Mouse (Mus musculus) CH12.LX (cell line): ENCODE results near the gene Chit1. TPM values are rescaled to one million over a fixed set of nuclear protein-coding genes. Genes with fewer than 3 reads are reported as not detected.

Experiments used
- DNase-seq: peaks from one replicate; pipeline ENCODE4 v3.0.0-alpha.2; 2013; ENCODE audit errors: extremely low read depth
- H3K27ac ChIP-seq: 2 replicates; pipeline ENCODE4 v1.5.1; 2012; ENCODE audit warnings: low read depth, mild to moderate bottlenecking, control low read depth, moderate library complexity; ENCODE audit not compliant: insufficient read depth
- H3K27me3 ChIP-seq: replicated peaks from 2 replicates; pipeline ENCODE3; 2012; ENCODE audit warnings: inconsistent platforms
- H3K36me3 ChIP-seq, 2 experiments: replicated peaks in 1 of 2; 2 replicates each; pipeline versions ENCODE3 to v1.6.1; 2012; ENCODE audit warnings: inconsistent platforms in 1 of 2, low read length in 1 of 2, mild to moderate bottlenecking in 1 of 2, mixed read lengths in 1 of 2, moderate library complexity in 1 of 2; ENCODE audit not compliant: control insufficient read depth in 1 of 2, insufficient read depth in 1 of 2
- H3K4me1 ChIP-seq, 2 experiments: 2 replicates each; pipeline ENCODE4 v1.6.1; 2012; ENCODE audit warnings: inconsistent platforms in 1 of 2, moderate library complexity in 1 of 2; ENCODE audit not compliant: insufficient read depth in 2 of 2, control insufficient read depth in 1 of 2
- H3K4me2 ChIP-seq: 2 replicates; pipeline ENCODE4 v1.6.1; 2012; ENCODE audit warnings: low read depth, mild to moderate bottlenecking, control low read depth; ENCODE audit not compliant: poor library complexity, insufficient read depth, severe bottlenecking
- H3K4me3 ChIP-seq, 3 experiments: fragments of 150-350 bp in 1 of 3; sonication (generic) in 1 of 3; replicated peaks in 1 of 3; 2 replicates each; pipeline versions ENCODE3 to v1.5.1; 2011 to 2012; ENCODE audit warnings: low read depth in 2 of 3, low read length in 2 of 3, mild to moderate bottlenecking in 2 of 3, moderate library complexity in 2 of 3, control low read depth in 1 of 3, improper control_type of control experiment in 1 of 3, inconsistent platforms in 1 of 3, mixed read lengths in 1 of 3; ENCODE audit not compliant: poor library complexity in 1 of 3
- H3K79me2 ChIP-seq: replicated peaks from 2 replicates; pipeline ENCODE4 v1.6.1; 2012; ENCODE audit warnings: mild to moderate bottlenecking, moderate library complexity; ENCODE audit not compliant: control insufficient read depth, poor library complexity, insufficient read depth, severe bottlenecking; ENCODE audit errors: extremely low read depth
- H3K9ac ChIP-seq: 2 replicates; pipeline ENCODE4 v1.6.1; 2012; ENCODE audit warnings: low read depth, mild to moderate bottlenecking, control low read depth, moderate library complexity; ENCODE audit not compliant: insufficient read depth
- H3K9me3 ChIP-seq: replicated peaks from 2 replicates; pipeline ENCODE3; 2012; ENCODE audit warnings: low read length, inconsistent platforms, mixed read lengths
- BHLHE40 ChIP-seq: IDR thresholded peaks from 2 replicates; pipeline ENCODE4 v1.6.1; 2011; ENCODE audit warnings: mild to moderate bottlenecking, low read depth, low read length, improper control_type of control experiment
- CHD2 ChIP-seq: IDR thresholded peaks from 2 replicates; pipeline ENCODE4 v1.6.1; 2011; ENCODE audit warnings: low read length, improper control_type of control experiment
- CTCF ChIP-seq, 2 experiments: IDR thresholded peaks in 1 of 2; conservative IDR thresholded peaks in 1 of 2; 2 replicates each; pipeline ENCODE4 v1.5.1; 2011 to 2012; ENCODE audit warnings: low read depth in 2 of 2, low read length in 2 of 2, improper control_type of control experiment in 1 of 2, inconsistent platforms in 1 of 2, mild to moderate bottlenecking in 1 of 2, moderate library complexity in 1 of 2
- ELF1 ChIP-seq: IDR thresholded peaks from 2 replicates; pipeline ENCODE4 v1.6.1; 2014; ENCODE audit warnings: low read depth, mild to moderate bottlenecking, inconsistent platforms, low read length, improper control_type of control experiment
- EP300 ChIP-seq: IDR thresholded peaks from 2 replicates; pipeline ENCODE4 v1.6.1; 2011; ENCODE audit warnings: low read length, improper control_type of control experiment
- ETS1 ChIP-seq: conservative IDR thresholded peaks from 2 replicates; pipeline ENCODE4 v1.6.1; 2012; ENCODE audit warnings: low read depth, mild to moderate bottlenecking, inconsistent platforms, low read length, improper control_type of control experiment, moderate library complexity
- GABPA ChIP-seq: IDR thresholded peaks from 2 replicates; pipeline ENCODE4 v1.6.1; 2012; ENCODE audit warnings: low read depth, low read length, improper control_type of control experiment, inconsistent platforms; ENCODE audit not compliant: insufficient replicate concordance
- HCFC1 ChIP-seq: IDR thresholded peaks from 2 replicates; pipeline ENCODE4 v1.6.1; 2012; ENCODE audit warnings: low read depth, mild to moderate bottlenecking, inconsistent platforms, low read length, improper control_type of control experiment
- MAX ChIP-seq: IDR thresholded peaks from 2 replicates; pipeline ENCODE4 v1.6.1; 2011; ENCODE audit warnings: low read length, improper control_type of control experiment
- MAZ ChIP-seq: IDR thresholded peaks from 2 replicates; pipeline ENCODE4 v1.6.1; 2012; ENCODE audit warnings: low read depth, mild to moderate bottlenecking, inconsistent platforms, low read length, improper control_type of control experiment, moderate library complexity
- MEF2A ChIP-seq: IDR thresholded peaks from 2 replicates; pipeline ENCODE4 v1.6.1; 2014; ENCODE audit warnings: low read depth, mild to moderate bottlenecking, inconsistent platforms, low read length, improper control_type of control experiment, borderline replicate concordance
- MXI1 ChIP-seq: IDR thresholded peaks from 2 replicates; pipeline ENCODE4 v1.6.1; 2011; ENCODE audit warnings: mild to moderate bottlenecking, low read depth, low read length, improper control_type of control experiment
- NELFE ChIP-seq: IDR thresholded peaks from 2 replicates; pipeline ENCODE4 v1.6.1; 2011; ENCODE audit warnings: low read depth, low read length, improper control_type of control experiment
- PAX5 ChIP-seq: IDR thresholded peaks from 2 replicates; pipeline ENCODE4 v1.6.1; 2012; ENCODE audit warnings: low read length, inconsistent platforms, mixed read lengths
- POLR2A ChIP-seq: IDR thresholded peaks from 2 replicates; pipeline ENCODE4 v1.6.1; 2011; ENCODE audit warnings: low read depth, mild to moderate bottlenecking, improper control_type of control experiment, low read length
- RAD21 ChIP-seq: IDR thresholded peaks from 2 replicates; pipeline ENCODE4 v1.6.1; 2011; ENCODE audit warnings: low read depth, mild to moderate bottlenecking, low read length, improper control_type of control experiment, moderate library complexity
- SMC3 ChIP-seq: IDR thresholded peaks from 2 replicates; pipeline ENCODE4 v1.6.1; 2011; ENCODE audit warnings: low read depth, low read length, improper control_type of control experiment
- TBP ChIP-seq: conservative IDR thresholded peaks from 2 replicates; pipeline ENCODE4 v1.6.1; 2011; ENCODE audit warnings: low read depth, low read length, improper control_type of control experiment
- TCF12 ChIP-seq: IDR thresholded peaks from 2 replicates; pipeline ENCODE4 v1.6.1; 2014; ENCODE audit warnings: low read depth, mild to moderate bottlenecking, inconsistent platforms, low read length, improper control_type of control experiment
- UBTF ChIP-seq: IDR thresholded peaks from 2 replicates; pipeline ENCODE4 v1.6.1; 2012; ENCODE audit warnings: low read depth, mild to moderate bottlenecking, inconsistent platforms, low read length, improper control_type of control experiment, moderate library complexity
- USF1 ChIP-seq: IDR thresholded peaks from 2 replicates; pipeline ENCODE4 v1.6.1; 2014; ENCODE audit warnings: low read depth, mild to moderate bottlenecking, inconsistent platforms, low read length, improper control_type of control experiment
- USF2 ChIP-seq: conservative IDR thresholded peaks from 2 replicates; pipeline ENCODE4 v1.6.1; 2011; ENCODE audit warnings: low read depth, low read length, improper control_type of control experiment
- ZKSCAN1 ChIP-seq: IDR thresholded peaks from 2 replicates; pipeline ENCODE4 v1.6.1; 2012; ENCODE audit warnings: low read depth, inconsistent platforms, low read length, improper control_type of control experiment, borderline replicate concordance
- ZNF384 ChIP-seq: IDR thresholded peaks from 2 replicates; pipeline ENCODE4 v1.6.1; 2012; ENCODE audit warnings: low read depth, low read length, improper control_type of control experiment, inconsistent platforms
- dilution Hi-C: fragments of 300-500 bp; cut with MboI; formaldehyde crosslinking; loops from 2 replicates; pipeline ENCODE4 v1.14.3; 2020; ENCODE audit warnings: low sequenced_read_pairs; ENCODE audit not compliant: extremely low pct_unique_long_range_greater_than_20kb, extremely low pct_ligation_motif_present
- in situ Hi-C: fragments of 300-500 bp; cut with MboI; formaldehyde crosslinking; loops from 3 replicates; pipeline ENCODE4 v1.14.3; 2019; ENCODE audit warnings: low sequenced_read_pairs, low pct_ligation_motif_present, low pct_unique_long_range_greater_than_20kb, mixed read lengths
- polyA plus RNA-seq: library from polyadenylated mRNA; unstranded; fragments of >175 nt; gene quantifications from 2 replicates; pipeline ENCODE4 v1.2.1, GENCODE M21; 2012; ENCODE audit warnings: low read depth; ENCODE audit not compliant: insufficient read length
- total RNA-seq, 2 experiments: library from RNA; depleted of rRNA; stranded (reverse); fragments of 300-350 nt in 1 of 2; fragments of >200 nt in 1 of 2; gene quantifications; 2 replicates each; pipeline ENCODE4 v1.2.3; 2012 to 2014

Gene Chit1
- total and polyA plus RNA-seq, 3 experiments, result 0.25 to 0.47 (median 0.36) TPM

GRCm38 (mm10) chr1:134097956-134098725, 12.9 kb upstream of the Chit1 start:
- Histone ChIP-seq H3K9me3 (no peaks in the 10 kb centered on the region), H3K4me2 (no peak overlapping the region)
- TF ChIP-seq BHLHE40 (no peak), ETS1 (no peak), USF2 (no peak), CHD2 (no peak), ZKSCAN1 (no peak), TBP (no peak), UBTF (no peak), NELFE (no peak), EP300 (no peak), POLR2A (no peak), ZNF384 (no peak), MAZ (no peak), RAD21 (no peak)
- TF ChIP-seq, all 38 proteins: peak for 0
- Histone ChIP-seq H3K4me3 (peak overlapping the region in 1 of 3 experiments; percentile 59), H3K27me3 (peaks cover 60% of the 10 kb centered on the region), H3K4me1 (peaks cover 16 to 41% of the 10 kb centered on the region in 2 experiments), H3K36me3 (no peaks in the 10 kb centered on the region), H3K9ac (no peak overlapping the region), H3K27ac (no peak overlapping the region), H3K79me2 (no peaks in the 10 kb centered on the region)
- dilution Hi-C loops, result no loop called here
- in situ Hi-C loops, result no loop called here
- no peak for DNase-seq

GRCm38 (mm10) chr1:134098726-134099515, 12.1 kb upstream of the Chit1 start:
- dilution Hi-C loops, result no loop called here
- Histone ChIP-seq H3K79me2 (no peaks in the 10 kb centered on the region), H3K27me3 (peaks cover 66% of the 10 kb centered on the region), H3K9ac (peak overlapping the region; percentile 35), H3K4me1 (peaks cover 15 to 33% of the 10 kb centered on the region in 2 experiments), H3K4me2 (peak overlapping the region; percentile 60), H3K4me3 (peak overlapping the region; percentile 52 to 59 (median 59)), H3K27ac (no peak overlapping the region), H3K9me3 (no peaks in the 10 kb centered on the region), H3K36me3 (no peaks in the 10 kb centered on the region)
- in situ Hi-C loops, result no loop called here
- TF ChIP-seq NELFE (no peak), EP300 (no peak; the same call in 1 of the 2 replicates), SMC3 (no peak), POLR2A (peak; percentile 51), TCF12 (peak; percentile 46; the same call in 1 of the 2 replicates), CTCF (conservative IDR thresholded peaks at IDR 0.05 in 1 of 2, IDR thresholded peaks at IDR 0.05 in 1 of 2; ENCODE audit: low read depth in 2 of 2, low read length in 2 of 2) (no peak), GABPA (no peak), MEF2A (peak; percentile 90), HCFC1 (peak; percentile 20), USF1 (no peak), ZNF384 (no peak), PAX5 (no peak), MXI1 (no peak), ELF1 (peak; percentile 63; the same call in 1 of the 2 replicates), TBP (0 out of 2 replicates have a peak, but pooled peaks have one; percentile 43), BHLHE40 (peak; percentile 66), MAX (no peak)
- peak; percentile 84 for DNase-seq
